Mouse (Mus musculus): ENCODE data around the gene Mogat1. TPM values are rescaled to one million over a fixed set of nuclear protein-coding genes. Genes with fewer than 3 reads are reported as not detected.
A peak's percentile ranks its signal among the peaks of the same experiment; 100 is the strongest.

Gene Mogat1
- polyA plus RNA-seq, 1 experiment from 2014 or later, result not detected

- Histone ChIP-seq H3K4me2 (no peak overlapping the region), H3K27ac (no peak overlapping the region), H3K9ac (no peak overlapping the region), H3K36me3 (no peaks in the 10 kb centered on the region), H3K9me3 (no peaks in the 10 kb centered on the region), H3K4me3 (no peak overlapping the region), H3K4me1 (replicated peaks) (peaks cover 7% of the 10 kb centered on the region), H3K27me3 (no peaks in the 10 kb centered on the region; the same call in 1 of the 2 replicates)
- no peak for ATAC-seq (ENCODE audit: low FRiP score)
- WGBS, result 79% methylated on average over 8 of the region's 8 CpGs
Measured at GRCm38 (mm10) chr1:78512756-78513155, 2.0 kb downstream of the Mogat1 start.

GRCm38 (mm10) chr1:78518907-78519306 lies 8.1 kb downstream of the Mogat1 start:
- H3K4me1 ChIP-seq (replicated peaks), result no peaks in the 10 kb centered on the region
- no peaks in the 10 kb centered on the region for H3K9me3 ChIP-seq
- H3K27ac ChIP-seq, result no peak overlapping the region
- H3K4me2 ChIP-seq, result no peak overlapping the region
- 92% methylated on average over 7 of the region's 7 CpGs for WGBS
- no peak for ATAC-seq (ENCODE audit: low FRiP score)
- no peak overlapping the region for H3K4me3 ChIP-seq
- H3K9ac ChIP-seq, result no peak overlapping the region
- H3K36me3 ChIP-seq, result no peaks in the 10 kb centered on the region
- H3K27me3 ChIP-seq, result no peaks in the 10 kb centered on the region

DNA sequence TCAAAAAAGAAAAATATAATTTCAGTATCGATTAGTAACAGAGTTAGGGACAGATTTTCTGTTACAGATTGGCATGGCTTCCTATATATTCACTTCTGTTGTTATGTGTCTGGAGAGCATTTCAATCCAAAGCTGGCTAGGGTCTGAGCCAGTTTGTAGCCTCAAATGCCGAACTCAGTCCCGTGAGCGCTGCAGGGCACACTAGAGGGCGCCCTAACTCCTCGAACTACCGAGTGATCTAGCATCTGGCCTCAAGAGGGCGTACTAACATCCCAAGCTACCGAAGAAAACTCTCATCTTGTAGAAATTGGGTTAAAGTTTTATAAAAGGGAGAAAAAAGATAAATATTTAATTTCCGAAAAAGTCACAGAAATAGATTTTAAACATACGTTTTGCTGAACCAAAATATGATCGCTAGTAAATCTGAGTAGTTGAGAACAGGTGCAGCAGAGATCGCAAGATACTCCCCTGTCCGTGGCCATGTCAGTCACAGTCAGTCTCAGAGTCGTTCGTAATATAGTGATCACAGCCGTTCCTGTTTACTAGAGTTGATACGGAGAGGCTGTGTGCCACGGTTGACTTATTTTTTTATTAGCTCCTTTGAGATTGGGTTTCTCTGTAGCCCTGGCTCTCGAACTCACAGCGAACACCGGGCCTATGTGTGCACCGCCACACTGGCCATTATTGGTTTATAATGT lies 14.5 kb downstream of the Mogat1 start:
- no peaks in the 10 kb centered on the region for H3K4me1 ChIP-seq (replicated peaks)
- no peak overlapping the region for H3K27ac ChIP-seq
- no peak overlapping the region for H3K9ac ChIP-seq
- no peaks in the 10 kb centered on the region for H3K27me3 ChIP-seq
- H3K4me3 ChIP-seq, result no peak overlapping the region
- H3K36me3 ChIP-seq, result no peaks in the 10 kb centered on the region
- no peak for ATAC-seq (ENCODE audit: low FRiP score)
- H3K9me3 ChIP-seq, result no peaks in the 10 kb centered on the region
- H3K4me2 ChIP-seq, result no peak overlapping the region
- 50% methylated on average over 23 of the region's 23 CpGs for WGBS

DNA sequence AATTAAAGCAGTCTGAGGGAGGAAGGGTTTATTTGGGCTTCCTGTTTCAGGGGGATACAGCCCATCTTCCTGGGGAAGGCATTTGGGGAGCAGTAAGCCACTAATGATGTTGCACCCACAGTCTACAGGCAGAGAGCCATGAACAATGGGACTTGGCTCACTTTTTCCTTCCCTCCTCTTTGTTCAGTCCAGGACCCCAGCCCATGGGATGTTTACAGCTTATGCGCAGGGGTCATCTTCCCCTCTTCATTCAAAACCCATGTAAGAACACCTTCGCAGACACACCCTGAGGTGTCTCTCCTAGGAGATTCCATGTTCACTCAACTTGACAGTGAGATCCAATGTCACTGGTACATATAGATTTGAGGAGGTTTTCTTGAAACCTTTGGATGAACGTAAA lies 17.6 kb downstream of the Mogat1 start:
- H3K9me3 ChIP-seq, result no peaks in the 10 kb centered on the region
- no peak overlapping the region for H3K27ac ChIP-seq
- H3K27me3 ChIP-seq, result no peaks in the 10 kb centered on the region
- H3K9ac ChIP-seq, result no peak overlapping the region
- WGBS, result 97% methylated on average over 3 of the region's 3 CpGs
- H3K4me2 ChIP-seq, result no peak overlapping the region
- H3K4me1 ChIP-seq (replicated peaks), result no peaks in the 10 kb centered on the region
- no peak for ATAC-seq (ENCODE audit: low FRiP score)
- H3K4me3 ChIP-seq, result no peak overlapping the region
- no peaks in the 10 kb centered on the region for H3K36me3 ChIP-seq

DNA sequence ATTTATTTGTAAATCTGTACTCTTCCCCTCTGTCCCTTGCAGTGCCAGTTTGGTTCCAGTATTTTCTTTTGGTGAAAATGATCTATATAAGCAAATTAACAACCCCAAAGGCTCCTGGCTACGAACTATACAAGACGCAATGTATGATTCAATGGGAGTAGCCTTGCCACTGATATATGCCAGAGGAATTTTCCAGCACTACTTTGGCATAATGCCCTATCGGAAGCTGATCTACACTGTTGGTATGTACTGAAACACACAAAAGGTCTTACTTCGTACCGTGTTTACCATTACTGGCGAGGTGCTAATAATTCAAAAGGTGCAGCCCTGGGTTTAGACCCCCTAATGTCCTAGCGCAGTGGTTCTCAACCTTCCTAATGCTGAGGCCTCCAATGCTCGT lies 18.2 kb downstream of the Mogat1 start:
- Histone ChIP-seq H3K9ac (no peak overlapping the region), H3K4me1 (replicated peaks) (no peaks in the 10 kb centered on the region), H3K9me3 (no peaks in the 10 kb centered on the region), H3K4me3 (no peak overlapping the region), H3K36me3 (no peaks in the 10 kb centered on the region), H3K27me3 (no peaks in the 10 kb centered on the region), H3K4me2 (no peak overlapping the region), H3K27ac (no peak overlapping the region)
- ATAC-seq (ENCODE audit: low FRiP score), result no peak
- 93% methylated on average over 8 of the region's 8 CpGs for WGBS

DNA sequence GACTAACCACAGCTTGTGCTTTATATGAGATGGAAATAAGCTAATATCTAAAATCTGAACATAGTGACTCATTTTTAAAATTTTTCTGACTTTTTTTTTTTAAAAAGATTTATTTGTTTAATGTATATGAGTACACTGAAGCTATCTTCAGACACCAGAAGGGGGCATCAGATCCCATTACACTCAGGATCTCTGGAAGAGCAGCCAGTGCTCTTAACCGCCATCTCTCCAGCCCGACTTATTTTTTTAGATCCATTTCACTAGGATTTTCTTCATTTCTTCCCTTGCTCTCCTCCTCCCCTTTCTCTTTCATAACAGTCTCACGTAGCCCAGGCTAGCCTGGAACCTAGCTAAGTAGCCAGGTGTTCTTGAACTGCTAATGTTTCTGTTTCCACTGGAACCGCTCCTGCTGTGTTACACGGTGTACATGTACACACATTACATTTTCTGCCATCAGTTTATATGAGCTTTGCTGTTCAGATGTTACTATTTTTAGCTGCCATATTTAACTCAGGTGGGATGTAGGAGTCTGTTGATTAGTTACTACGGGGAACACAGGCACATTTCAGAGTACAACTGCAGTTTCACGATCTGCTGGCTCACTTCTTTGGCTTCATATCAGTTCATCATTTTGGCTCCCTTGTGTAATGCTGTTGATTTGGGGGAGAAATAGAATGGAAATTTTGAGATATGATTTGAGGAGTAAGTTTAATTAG lies 19.9 kb downstream of the Mogat1 start:
- H3K4me3 ChIP-seq, result no peak overlapping the region
- H3K36me3 ChIP-seq, result no peaks in the 10 kb centered on the region
- ATAC-seq (ENCODE audit: low FRiP score), result no peak
- no peak overlapping the region for H3K27ac ChIP-seq
- H3K27me3 ChIP-seq, result no peaks in the 10 kb centered on the region
- WGBS, result 77% methylated on average over 7 of the region's 7 CpGs
- H3K4me1 ChIP-seq (replicated peaks), result no peaks in the 10 kb centered on the region
- H3K9ac ChIP-seq, result no peak overlapping the region
- no peak overlapping the region for H3K4me2 ChIP-seq
- H3K9me3 ChIP-seq, result no peaks in the 10 kb centered on the region

GRCm38 (mm10) chr1:78532184-78532800 lies 21.5 kb downstream of the Mogat1 start:
- no peaks in the 10 kb centered on the region for H3K36me3 ChIP-seq
- ATAC-seq (ENCODE audit: low FRiP score), result no peak
- no peak overlapping the region for H3K9ac ChIP-seq
- H3K4me1 ChIP-seq (replicated peaks), result 0 out of 2 replicates have a peak, but pooled peaks cover 3% of the 10 kb centered on the region
- WGBS, result 82% methylated on average over 15 of the region's 15 CpGs
- H3K4me3 ChIP-seq, result no peak overlapping the region
- H3K4me2 ChIP-seq, result no peak overlapping the region
- H3K9me3 ChIP-seq, result no peaks in the 10 kb centered on the region
- no peaks in the 10 kb centered on the region for H3K27me3 ChIP-seq
- H3K27ac ChIP-seq, result no peak overlapping the region

- no peaks in the 10 kb centered on the region for H3K27me3 ChIP-seq
- ATAC-seq (ENCODE audit: low FRiP score), result no peak
- no peaks in the 10 kb centered on the region for H3K36me3 ChIP-seq
- no peak overlapping the region for H3K27ac ChIP-seq
- H3K4me3 ChIP-seq, result no peak overlapping the region
- H3K4me2 ChIP-seq, result no peak overlapping the region
- H3K9ac ChIP-seq, result no peak overlapping the region
- peaks cover 14% of the 10 kb centered on the region for H3K4me1 ChIP-seq (replicated peaks)
- H3K9me3 ChIP-seq, result no peaks in the 10 kb centered on the region
- 95% methylated on average over 9 of the region's 9 CpGs for WGBS
Measured at GRCm38 (mm10) chr1:78534428-78535150, 23.8 kb downstream of the Mogat1 start.

DNA sequence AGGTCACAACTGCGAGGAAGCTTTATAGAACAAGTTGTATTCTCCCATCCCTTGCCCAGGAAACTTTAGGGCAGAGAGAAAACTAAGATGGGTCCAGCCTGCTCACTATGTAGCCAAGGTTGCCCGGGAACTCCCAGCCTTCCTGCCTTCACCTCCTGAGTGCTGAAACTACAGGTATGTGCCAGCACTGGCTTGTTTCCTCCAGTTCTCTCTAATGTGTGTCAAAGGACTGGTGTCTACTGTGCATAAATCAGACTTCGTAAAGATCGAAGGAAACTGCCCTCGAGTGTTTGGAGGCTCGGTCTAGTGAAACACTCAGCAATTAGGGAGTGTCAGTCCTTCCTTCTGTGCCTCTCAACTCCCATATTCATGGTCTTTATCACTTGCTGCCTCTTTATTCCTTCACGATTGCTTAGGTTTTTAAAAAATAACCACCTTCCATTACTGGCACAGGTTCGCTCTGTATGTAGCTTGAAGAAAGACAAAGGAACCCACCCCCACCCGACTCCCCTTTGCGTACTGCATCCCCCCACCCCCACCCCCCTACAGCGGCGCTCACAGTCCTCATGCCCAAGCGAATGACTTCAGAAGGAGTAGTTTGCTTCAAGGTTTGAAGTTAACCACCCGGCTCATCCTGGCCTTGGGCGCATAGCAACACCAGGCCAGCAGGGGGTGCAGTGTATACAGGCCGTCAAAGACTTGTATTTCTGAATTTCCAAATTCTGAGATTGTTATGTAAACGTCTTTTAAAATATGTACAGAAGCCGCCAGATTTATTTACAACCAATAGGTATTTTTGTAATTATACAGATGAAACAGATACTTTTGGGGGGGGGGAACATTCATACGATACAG lies 25.7 kb downstream of the Mogat1 start:
- Histone ChIP-seq H3K9ac (no peak overlapping the region), H3K9me3 (no peaks in the 10 kb centered on the region), H3K27me3 (no peaks in the 10 kb centered on the region), H3K27ac (no peak overlapping the region), H3K4me2 (peak overlapping the region; percentile 74), H3K4me1 (replicated peaks) (peaks cover 14% of the 10 kb centered on the region), H3K36me3 (no peaks in the 10 kb centered on the region), H3K4me3 (peak overlapping the region; percentile 41)
- peak; percentile 18 for ATAC-seq (ENCODE audit: low FRiP score)
- WGBS, result 34% methylated on average over 19 of the region's 19 CpGs

- peak; percentile 91 for ATAC-seq (ENCODE audit: low FRiP score)
- WGBS, result 12% methylated on average over 16 of the region's 16 CpGs
Measured at GRCm38 (mm10) chr1:78537494-78538010, 26.8 kb downstream of the Mogat1 start.

DNA sequence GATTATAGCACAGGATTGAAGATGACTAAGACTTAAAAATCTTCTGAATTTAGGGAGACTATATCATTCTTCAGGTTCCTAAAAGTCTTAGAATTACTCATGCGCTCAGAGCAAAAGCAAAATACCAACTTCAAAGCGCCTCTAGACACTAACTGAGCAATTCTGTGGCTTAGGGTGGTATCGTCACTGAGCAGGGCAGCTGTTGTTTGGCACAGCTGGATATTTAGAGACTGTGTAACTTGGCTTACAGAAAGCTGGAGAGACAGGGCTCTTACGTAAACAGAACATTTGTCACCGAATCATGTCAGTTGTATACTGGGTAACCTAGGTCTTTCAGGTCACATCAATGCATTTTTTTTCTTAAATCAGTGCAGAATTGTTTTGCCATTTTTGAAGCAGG lies 27.6 kb downstream of the Mogat1 start:
- Histone ChIP-seq H3K4me2 (peak overlapping the region; percentile 74), H3K4me3 (no peak overlapping the region), H3K9ac (no peak overlapping the region), H3K9me3 (no peaks in the 10 kb centered on the region), H3K36me3 (no peaks in the 10 kb centered on the region), H3K4me1 (replicated peaks) (peaks cover 14% of the 10 kb centered on the region), H3K27me3 (no peaks in the 10 kb centered on the region), H3K27ac (no peak overlapping the region)
- 32% methylated on average over 5 of the region's 5 CpGs for WGBS
- ATAC-seq (ENCODE audit: low FRiP score), result no peak

More at GRCm38 (mm10) chr1:78537494-78538010, 26.8 kb downstream of the Mogat1 start:
- no peaks in the 10 kb centered on the region for H3K36me3 ChIP-seq
- H3K4me1 ChIP-seq (replicated peaks), result peaks cover 14% of the 10 kb centered on the region
- H3K27me3 ChIP-seq, result no peaks in the 10 kb centered on the region
- peak overlapping the region; percentile 74 for H3K4me2 ChIP-seq
- H3K27ac ChIP-seq, result peak overlapping the region; percentile 75
- peak overlapping the region; percentile 71 for H3K9ac ChIP-seq
- no peaks in the 10 kb centered on the region for H3K9me3 ChIP-seq
- H3K4me3 ChIP-seq, result peak overlapping the region; percentile 41

Measured in hindbrain, embryonic 13.5 days (tissue).